Mouse (Mus musculus) heart, embryonic 15.5 days (tissue): ENCODE data around the gene Rundc3a. TPM values are rescaled to one million over a fixed set of nuclear protein-coding genes. Genes with fewer than 3 reads are reported as not detected.
"Not testable (repeated sequence)": the region's sequence is repeated elsewhere in the genome, so short reads cannot be mapped to it uniquely, and the experiment has no call there.

ENCODE experiments used
- ATAC-seq: fragments of 200-750 bp; cut with Nextera tagmentation; replicated peaks from 2 replicates; pipeline ENCODE4 v1.8.0; 2017; ENCODE audit warnings: low read depth, moderate TSS enrichment; ENCODE audit not compliant: insufficient number of reproducible peaks, insufficient read depth, low FRiP score
- H3K27ac ChIP-seq: fragments of 300-500 bp; sonication (generic); 2 replicates; pipeline ENCODE4 v1.5.1; 2015; ENCODE audit warnings: mild to moderate bottlenecking, inconsistent platforms
- H3K27me3 ChIP-seq: fragments of 300-500 bp; sonication (generic); 2 replicates; pipeline ENCODE4 v1.6.1; 2015; ENCODE audit warnings: inconsistent platforms
- H3K36me3 ChIP-seq: fragments of 300-500 bp; sonication (generic); 2 replicates; pipeline ENCODE4 v1.6.1; 2015; ENCODE audit warnings: mild to moderate bottlenecking, inconsistent platforms
- H3K4me1 ChIP-seq: fragments of 300-500 bp; sonication (generic); replicated peaks from 2 replicates; pipeline ENCODE4 v1.6.1; 2015; ENCODE audit warnings: inconsistent platforms
- H3K4me2 ChIP-seq: fragments of 300-500 bp; sonication (generic); 2 replicates; pipeline ENCODE4 v1.6.1; 2015; ENCODE audit warnings: inconsistent platforms, mild to moderate bottlenecking, moderate library complexity
- H3K4me3 ChIP-seq: fragments of 300-500 bp; sonication (generic); 2 replicates; pipeline ENCODE4 v1.5.1; 2015; ENCODE audit warnings: mild to moderate bottlenecking, inconsistent platforms
- H3K9ac ChIP-seq: fragments of 300-500 bp; sonication (generic); 2 replicates; pipeline ENCODE4 v1.6.1; 2015; ENCODE audit warnings: mild to moderate bottlenecking, inconsistent platforms
- H3K9me3 ChIP-seq: fragments of 300-500 bp; sonication (generic); replicated peaks from 2 replicates; pipeline ENCODE4 v1.6.1; 2016; ENCODE audit warnings: inconsistent platforms
- WGBS: fragments of 180-500 bp; shearing (Covaris S2); methylation state at CpG from one replicate; pipeline ENCODE4 v1.1.7; 2015; ENCODE audit warnings: mixed read lengths; 5-methylcytosine and 5-hydroxymethylcytosine counted together
- polyA plus RNA-seq: library from polyadenylated mRNA; unstranded; fragments of >200 nt; fragmentation: Nextera tagmentation; extraction: Ambion mirVana; gene quantifications from 2 replicates; pipeline ENCODE4 v1.2.1, GENCODE M21; 2015

Rundc3a gene
- polyA plus RNA-seq, 1 experiment from 2014 or later, result 0.64 TPM

- Histone ChIP-seq H3K4me2 (peak overlapping the region; percentile 86), H3K27me3 (peaks cover 14% of the 10 kb centered on the region), H3K9ac (peak overlapping the region; percentile 90), H3K9me3 (no peaks in the 10 kb centered on the region), H3K4me3 (peak overlapping the region; percentile 90), H3K27ac (no peak overlapping the region), H3K4me1 (peaks cover 27% of the 10 kb centered on the region), H3K36me3 (peaks cover 29% of the 10 kb centered on the region)
- 87% methylated on average over 11 of the region's 11 CpGs for WGBS
- ATAC-seq, result no peak
Observed at GRCm38 (mm10) chr11:102405544-102406285, 12.5 kb downstream of the Rundc3a start.

- 13% methylated on average over 3 of the region's 3 CpGs for WGBS
- H3K27me3 ChIP-seq, result peaks cover 7% of the 10 kb centered on the region; the same call in 1 of the 2 replicates
- H3K4me3 ChIP-seq, result peak overlapping the region; percentile 90
- H3K4me1 ChIP-seq, result peaks cover 28% of the 10 kb centered on the region
- H3K4me2 ChIP-seq, result peak overlapping the region; percentile 86
- peak overlapping the region; percentile 90 for H3K9ac ChIP-seq
- H3K9me3 ChIP-seq, result no peaks in the 10 kb centered on the region
- no peak for ATAC-seq
- H3K36me3 ChIP-seq, result peaks cover 29% of the 10 kb centered on the region
- H3K27ac ChIP-seq, result peak overlapping the region; percentile 99
Observed at GRCm38 (mm10) chr11:102406401-102406800, 13.2 kb downstream of the Rundc3a start.

- no peaks in the 10 kb centered on the region for H3K9me3 ChIP-seq
- H3K9ac ChIP-seq, result peak overlapping the region; percentile 90
- H3K4me3 ChIP-seq, result peak overlapping the region; percentile 90
- peak overlapping the region; percentile 99 for H3K27ac ChIP-seq
- under 1% methylated on average over 85 of the region's 85 CpGs for WGBS
- H3K4me1 ChIP-seq, result peaks cover 31% of the 10 kb centered on the region
- peaks cover 29% of the 10 kb centered on the region for H3K36me3 ChIP-seq
- 0 out of 2 replicates have a peak, but pooled peaks cover 1% of the 10 kb centered on the region for H3K27me3 ChIP-seq
- peak overlapping the region; percentile 86 for H3K4me2 ChIP-seq
- ATAC-seq, result peak; percentile 76
Observed at GRCm38 (mm10) chr11:102406900-102407833, 14.0 kb downstream of the Rundc3a start.

DNA sequence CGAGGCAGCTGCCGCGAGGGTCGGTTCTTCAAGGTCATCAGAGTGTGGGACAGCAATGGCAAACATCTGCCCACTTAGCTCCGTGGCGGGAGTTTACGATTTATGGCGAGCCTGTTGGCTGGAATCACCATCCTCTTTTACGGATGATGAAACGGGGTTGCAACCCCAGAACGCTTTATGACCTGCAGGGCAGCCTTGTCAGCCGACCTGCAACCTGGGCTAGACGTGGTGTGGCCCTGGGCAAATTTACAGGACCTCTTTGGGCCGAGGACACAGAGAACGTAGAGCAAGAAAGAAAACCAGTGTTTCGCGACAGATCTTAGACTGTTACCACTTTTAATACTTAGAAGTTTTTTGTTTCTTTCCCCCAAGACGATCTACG, 14.6 kb downstream of the Rundc3a start, which contains the start of gene Slc25a39:
Slc25a39 (minus strand) TSS at position 113 of the 382 bp plus-strand sequence.
- H3K9ac ChIP-seq, result peak within 1 kb of the TSS; percentile 90
- H3K4me3 ChIP-seq, result peak within 1 kb of the TSS; percentile 90
- 0 out of 2 replicates have a peak, but pooled peaks have one; percentile 3 for ATAC-seq
- H3K27ac ChIP-seq, result peak within 1 kb of the TSS; percentile 99
- WGBS, result under 1% methylated on average over 19 of the region's 19 CpGs
- H3K9me3 ChIP-seq, result no peaks in the 10 kb centered on the region
- H3K4me1 ChIP-seq, result peaks cover 31% of the 10 kb centered on the region
- H3K36me3 ChIP-seq, result peaks cover 23% of the 10 kb centered on the region
- H3K4me2 ChIP-seq, result peak within 1 kb of the TSS; percentile 86
- no peaks in the 10 kb centered on the region for H3K27me3 ChIP-seq

- WGBS, result 0% methylated on average over 32 of the region's 32 CpGs
- H3K9ac ChIP-seq, result peak overlapping the region; percentile 90
- H3K4me3 ChIP-seq, result peak overlapping the region; percentile 90
- no peaks in the 10 kb centered on the region for H3K9me3 ChIP-seq
- peak overlapping the region; percentile 86 for H3K4me2 ChIP-seq
- peaks cover 31% of the 10 kb centered on the region for H3K4me1 ChIP-seq
- H3K27ac ChIP-seq, result peak overlapping the region; percentile 99
- no peaks in the 10 kb centered on the region for H3K27me3 ChIP-seq
- peaks cover 17% of the 10 kb centered on the region for H3K36me3 ChIP-seq
- ATAC-seq, result peak; percentile 91
Observed at GRCm38 (mm10) chr11:102408344-102408876, 15.2 kb downstream of the Rundc3a start.

DNA sequence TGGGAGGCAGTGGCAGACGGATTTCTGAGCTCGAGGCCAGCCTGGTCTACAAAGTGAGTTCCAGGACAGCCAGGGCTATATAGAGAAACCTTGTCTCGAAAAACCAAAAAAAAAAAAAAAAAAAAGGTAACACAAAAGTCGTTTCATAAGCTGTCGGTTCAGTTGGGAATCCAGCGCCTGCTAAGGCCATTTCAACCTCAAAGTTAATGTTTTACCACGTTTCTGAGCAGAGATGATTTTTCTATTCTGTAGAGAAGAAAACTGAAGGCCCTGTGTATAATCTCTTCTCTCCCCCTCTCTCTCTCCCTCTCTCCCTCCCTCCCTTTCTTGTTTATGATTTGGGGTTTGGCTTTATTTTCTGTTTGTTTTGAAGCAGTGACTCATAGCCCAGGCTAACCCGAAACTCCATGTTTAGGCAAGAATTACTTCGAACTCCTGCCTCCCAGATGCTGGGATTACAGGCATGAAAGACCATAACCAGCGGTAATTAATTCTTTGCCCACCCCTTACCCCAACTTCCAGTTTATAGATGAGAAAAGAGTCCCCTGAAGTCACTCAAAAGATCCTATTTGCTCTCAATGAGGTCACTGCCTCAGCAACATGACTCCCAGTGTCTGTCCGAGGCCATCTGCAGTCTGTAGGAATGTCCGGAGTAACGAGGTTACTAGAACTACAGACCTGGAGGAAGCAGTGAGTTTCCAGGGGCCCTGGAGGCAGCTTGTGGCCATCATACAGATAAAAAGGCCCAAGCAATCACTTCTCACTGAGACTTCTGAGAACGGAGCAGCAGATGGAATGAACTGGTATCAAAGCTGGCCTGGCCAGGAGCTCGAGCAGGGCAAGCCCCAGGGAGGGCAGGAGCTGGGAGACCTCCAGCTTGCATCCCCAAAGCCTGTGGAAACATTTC, 15.9 kb downstream of the Rundc3a start:
- Histone ChIP-seq H3K27ac (peak overlapping the region; percentile 94), H3K9ac (peak overlapping the region; percentile 50), H3K4me3 (peak overlapping the region; percentile 90), H3K9me3 (no peaks in the 10 kb centered on the region), H3K36me3 (peaks cover 10% of the 10 kb centered on the region), H3K4me2 (peak overlapping the region; percentile 86), H3K27me3 (no peaks in the 10 kb centered on the region), H3K4me1 (peaks cover 31% of the 10 kb centered on the region)
- WGBS, result 36% methylated on average over 14 of the region's 15 CpGs
- no peak for ATAC-seq

- Histone ChIP-seq H3K4me2 (no peak overlapping the region), H3K27me3 (no peaks in the 10 kb centered on the region), H3K27ac (no peak overlapping the region), H3K36me3 (0 out of 2 replicates have a peak, but pooled peaks cover 3% of the 10 kb centered on the region), H3K4me3 (no peak overlapping the region), H3K9me3 (no peaks in the 10 kb centered on the region), H3K9ac (no peak overlapping the region), H3K4me1 (peaks cover 28% of the 10 kb centered on the region)
- no peak for ATAC-seq
- 72% methylated on average over 3 of the region's 3 CpGs for WGBS
Observed at GRCm38 (mm10) chr11:102409795-102410330, 16.7 kb downstream of the Rundc3a start.

DNA sequence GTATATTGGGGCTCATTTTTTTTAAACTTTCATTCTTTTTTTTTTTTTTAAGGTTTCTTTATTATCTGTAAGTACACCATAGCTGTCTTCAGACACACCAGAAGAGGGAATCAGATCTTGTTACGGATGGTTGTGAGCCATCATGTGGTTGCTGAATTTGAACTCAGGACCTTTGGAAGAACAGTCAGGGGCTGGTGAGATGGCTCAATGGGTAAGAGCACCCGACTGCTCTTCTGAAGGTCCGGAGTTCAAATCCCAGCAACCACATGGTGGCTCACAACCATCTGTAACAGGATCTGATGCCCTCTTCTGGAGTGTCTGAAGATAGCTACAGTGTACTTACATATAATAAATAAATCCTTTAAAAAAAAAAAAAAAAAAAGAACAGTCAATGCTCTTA, 17.1 kb downstream of the Rundc3a start:
- not testable (repeated sequence) for ATAC-seq, H3K27me3 ChIP-seq, H3K4me2 ChIP-seq, H3K9me3 ChIP-seq, H3K4me3 ChIP-seq, H3K36me3 ChIP-seq, H3K9ac ChIP-seq, H3K27ac ChIP-seq
- WGBS, result 90% methylated on average over 3 of the region's 3 CpGs
- H3K4me1 ChIP-seq, result peaks cover 23% of the 10 kb centered on the region

- Histone ChIP-seq H3K36me3 (no peaks in the 10 kb centered on the region), H3K4me3 (no peak overlapping the region), H3K27ac (no peak overlapping the region), H3K9me3 (no peaks in the 10 kb centered on the region), H3K27me3 (no peaks in the 10 kb centered on the region), H3K9ac (no peak overlapping the region), H3K4me1 (peaks cover 16% of the 10 kb centered on the region), H3K4me2 (no peak overlapping the region)
- 63% methylated on average over 3 of the region's 3 CpGs for WGBS
- no peak for ATAC-seq
Observed at GRCm38 (mm10) chr11:102411061-102411460, 17.9 kb downstream of the Rundc3a start.

DNA sequence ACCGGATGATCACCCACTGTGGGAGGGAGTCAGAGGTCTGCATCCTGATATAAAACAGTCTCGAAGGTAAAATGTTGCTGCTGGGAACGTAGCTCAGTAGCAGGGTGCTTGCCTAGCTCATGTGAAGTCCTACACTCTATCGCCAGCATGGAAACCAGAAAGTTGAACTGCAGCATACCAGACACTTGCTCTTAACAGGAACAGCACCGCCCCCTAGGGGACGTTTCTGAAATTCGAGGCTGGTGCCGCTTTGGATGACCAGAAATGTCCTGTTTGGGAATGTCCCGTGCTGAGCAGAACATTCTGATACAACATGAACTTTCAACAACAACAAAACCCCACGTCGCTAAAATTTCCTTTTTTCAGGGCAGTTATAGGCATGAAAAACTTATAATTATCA, 18.5 kb downstream of the Rundc3a start:
- Histone ChIP-seq H3K27me3 (no peaks in the 10 kb centered on the region), H3K27ac (no peak overlapping the region), H3K4me2 (no peak overlapping the region), H3K9ac (no peak overlapping the region), H3K4me3 (no peak overlapping the region), H3K36me3 (no peaks in the 10 kb centered on the region), H3K9me3 (no peaks in the 10 kb centered on the region), H3K4me1 (peaks cover 9% of the 10 kb centered on the region)
- WGBS, result 7% methylated on average over 11 of the region's 11 CpGs
- no peak for ATAC-seq
